Mouse (Mus musculus) spleen, adult 2 months (tissue): ENCODE data around the gene Tgif2.

Source experiments
- CTCF ChIP-seq: fragments of 200-500 bp; IDR thresholded peaks from 2 replicates; pipeline ENCODE4 v1.5.1; 2011; ENCODE audit warnings: mild to moderate bottlenecking, inconsistent platforms; ENCODE audit not compliant: insufficient read depth, insufficient read length, insufficient replicate concordance; ENCODE audit errors: extremely low read depth
- POLR2A ChIP-seq: fragments of 200-500 bp; IDR thresholded peaks from 2 replicates; pipeline ENCODE4 v1.6.1; 2011; ENCODE audit warnings: low read depth, low read length, inconsistent platforms

DNA sequence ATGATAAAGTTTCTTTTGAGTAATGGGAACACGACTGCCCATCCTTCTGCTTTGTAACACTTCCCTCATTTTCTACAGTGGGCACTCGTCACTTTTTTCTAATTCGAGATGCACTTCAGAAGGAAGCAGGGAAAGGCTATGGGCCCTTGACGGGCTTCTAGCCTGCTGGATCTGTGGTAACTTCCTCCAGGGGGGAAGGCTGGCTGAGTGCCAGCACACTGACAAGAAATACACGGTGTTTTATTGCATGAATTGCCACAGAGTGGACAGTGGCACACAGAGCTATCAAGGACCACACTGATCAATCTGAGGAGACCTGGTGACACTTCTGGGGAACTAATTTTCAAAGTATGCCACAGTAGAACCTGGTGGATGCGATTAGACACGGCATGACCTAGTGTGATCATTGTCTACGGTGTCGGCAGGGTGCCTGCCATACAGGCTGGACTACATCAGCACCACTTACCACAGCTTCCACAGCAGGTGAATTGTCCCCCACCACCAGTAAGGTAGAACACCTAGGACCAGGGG is 56.6 kb downstream of the Tgif2 start:
- TF ChIP-seq CTCF (no peak), POLR2A (no peak)
